Mouse (Mus musculus) urinary bladder, adult 18-20 months (tissue): ENCODE measurements around the gene Tifab.
"Not testable (repeated sequence)": the region's sequence is repeated elsewhere in the genome, so short reads cannot be mapped to it uniquely, and the experiment has no call there.

Experiments used
- DNase-seq, 2 experiments: peaks; one replicate each; pipeline ENCODE4 v3.0.0; 2022; ENCODE audit warnings: low spot score in 2 of 2, mixed read lengths in 2 of 2

Tifab gene

GRCm38 (mm10) chr13:56178416-56179035 is at the start of gene Tifab:
Tifab (minus strand) TSS chr13:56178885.
- no peak for DNase-seq

DNA sequence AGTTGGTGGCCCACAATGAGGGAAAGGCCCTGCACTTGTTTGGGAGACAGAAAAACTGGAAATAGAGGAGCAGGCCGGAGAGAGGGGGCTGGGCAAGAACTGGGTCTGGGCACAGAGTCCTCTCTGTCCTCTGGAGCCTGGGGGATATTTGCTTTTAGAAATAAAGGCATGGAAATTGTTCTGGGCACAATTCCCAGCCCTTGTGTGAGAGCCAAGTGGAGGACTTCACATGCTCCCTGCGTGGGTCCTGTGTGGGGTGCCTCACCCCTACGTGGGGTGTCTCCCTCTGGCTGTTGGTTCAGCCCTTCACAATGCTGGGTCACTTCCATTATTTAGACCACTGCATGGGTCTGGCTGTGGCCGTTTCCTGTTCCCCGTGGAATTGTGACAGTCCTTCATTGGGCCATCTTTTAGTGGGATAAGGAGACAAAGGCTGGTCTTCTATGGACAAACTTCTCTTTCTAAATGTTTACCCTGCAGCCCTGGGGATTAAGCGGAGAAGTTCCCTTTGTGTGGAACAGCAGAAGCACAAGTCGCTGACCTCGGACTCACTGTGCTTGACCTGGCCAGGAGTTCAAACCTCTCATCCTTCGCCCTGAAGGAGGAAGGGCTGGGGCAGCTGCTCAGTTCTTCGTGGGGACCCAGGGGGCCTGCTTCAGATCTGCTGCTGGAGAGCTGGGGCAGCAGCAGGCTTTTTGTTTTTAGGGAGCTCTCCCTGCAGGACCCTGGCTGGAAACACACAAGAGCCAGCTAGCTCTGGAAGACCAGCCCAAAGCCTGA is 47.7 kb upstream of the Tifab start:
- no peak for DNase-seq

DNA sequence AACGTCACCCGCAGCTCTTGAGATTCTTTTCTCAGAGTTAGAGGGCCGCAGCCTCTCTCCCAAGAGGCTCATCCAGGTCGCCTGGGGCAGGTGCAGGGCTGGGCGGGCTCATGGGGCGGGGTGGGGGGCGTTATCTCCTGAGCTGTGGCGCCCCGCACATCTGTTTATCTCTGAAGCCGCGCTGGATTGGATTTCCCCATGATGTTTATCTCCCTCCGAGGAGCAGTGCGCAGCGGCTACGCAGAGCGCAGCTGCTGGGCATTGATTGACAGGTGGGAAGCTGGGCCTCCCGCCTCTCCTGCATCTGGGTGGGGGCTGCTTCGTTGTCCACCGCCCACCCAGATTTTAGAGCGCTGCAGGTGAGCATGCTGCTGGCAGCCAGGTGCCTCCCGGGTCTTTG is 44.9 kb upstream of the Tifab start:
- no peak for DNase-seq

DNA sequence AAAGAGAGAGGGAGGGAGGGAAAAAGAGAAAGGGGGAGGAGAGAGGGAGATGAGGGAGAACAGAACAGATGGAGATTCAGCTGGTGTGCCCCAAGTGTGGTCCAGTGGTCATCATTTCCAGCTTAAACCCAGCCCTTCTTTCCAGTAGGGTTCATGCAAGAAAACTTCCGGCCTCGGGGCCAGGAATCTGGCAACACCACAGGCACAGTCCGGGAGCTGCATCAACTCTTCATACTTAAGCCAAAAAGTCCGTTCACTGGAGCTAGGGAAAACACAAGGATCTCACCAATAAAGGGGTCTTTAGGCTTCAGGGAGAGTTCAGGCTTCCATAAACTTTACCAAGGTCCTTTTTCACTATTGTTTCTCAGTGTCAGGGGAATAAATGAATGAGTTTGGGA is 44.2 kb upstream of the Tifab start:
- no peak for DNase-seq

GRCm38 (mm10) chr13:56221995-56222848 is 43.5 kb upstream of the Tifab start:
- peak in 1 of 2 experiments; percentile 16 for DNase-seq

DNA sequence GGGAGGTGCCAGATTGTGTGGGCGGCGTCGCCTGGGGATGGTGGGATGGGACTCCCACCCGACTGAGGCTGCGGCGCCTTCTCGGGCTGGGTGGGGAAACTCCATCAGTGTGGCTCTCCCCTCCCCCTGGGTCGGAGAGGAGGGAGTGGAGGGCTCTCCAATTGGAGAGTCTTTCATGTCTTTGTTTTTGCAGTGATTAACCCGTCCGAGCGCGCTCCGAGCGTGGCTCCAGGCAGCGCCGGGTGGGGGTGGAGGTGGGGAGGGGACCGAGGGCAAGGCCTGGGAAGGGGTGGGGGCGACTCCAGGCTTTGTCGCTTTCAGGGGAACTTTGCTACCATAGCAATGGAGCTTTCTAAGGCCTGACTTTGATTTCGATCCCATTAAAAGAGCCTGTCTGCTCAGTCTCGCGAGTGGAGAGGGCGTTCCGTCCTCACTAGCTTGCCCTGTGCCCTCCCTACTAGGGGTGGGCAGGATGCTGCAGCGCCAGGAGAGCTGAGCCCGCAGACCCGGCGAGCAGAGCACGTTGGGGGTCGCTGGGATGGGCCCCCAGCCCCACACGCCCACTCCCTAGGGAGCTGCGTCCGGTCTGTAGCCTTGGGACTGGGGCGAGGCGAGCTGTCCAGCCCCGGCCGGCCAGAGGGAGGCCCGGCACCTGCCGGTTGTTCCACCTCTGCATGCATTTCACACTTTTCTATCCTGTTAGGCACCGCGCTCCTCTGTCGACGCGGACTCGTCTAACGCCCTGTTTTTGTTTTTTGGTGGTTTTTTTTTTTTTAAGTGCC is 42.6 kb upstream of the Tifab start:
- DNase-seq: peak in 1 of 2 experiments; percentile 7

GRCm38 (mm10) chr13:56219254-56219653 is 40.6 kb upstream of the Tifab start:
- DNase-seq: no peak

DNA sequence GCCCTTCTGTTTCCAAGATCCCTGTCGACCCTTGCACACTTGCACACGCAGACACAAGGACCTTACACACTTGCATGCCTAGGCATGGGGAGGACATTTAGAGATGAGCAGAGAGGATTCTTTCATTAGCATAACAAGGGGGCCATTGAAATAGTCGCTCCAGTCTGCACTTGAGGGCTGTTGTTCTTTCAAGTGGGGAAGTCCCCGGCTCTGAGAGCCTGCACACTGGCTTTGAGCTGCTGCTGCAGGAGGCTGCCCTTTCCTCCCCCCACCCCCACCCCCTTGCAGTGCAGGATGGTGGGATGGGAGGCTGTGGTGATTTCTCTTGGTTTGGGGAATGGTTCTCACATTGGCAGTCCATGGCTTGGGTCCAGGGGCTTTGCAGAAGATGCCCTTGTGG is 37.4 kb upstream of the Tifab start:
- no peak for DNase-seq

DNA sequence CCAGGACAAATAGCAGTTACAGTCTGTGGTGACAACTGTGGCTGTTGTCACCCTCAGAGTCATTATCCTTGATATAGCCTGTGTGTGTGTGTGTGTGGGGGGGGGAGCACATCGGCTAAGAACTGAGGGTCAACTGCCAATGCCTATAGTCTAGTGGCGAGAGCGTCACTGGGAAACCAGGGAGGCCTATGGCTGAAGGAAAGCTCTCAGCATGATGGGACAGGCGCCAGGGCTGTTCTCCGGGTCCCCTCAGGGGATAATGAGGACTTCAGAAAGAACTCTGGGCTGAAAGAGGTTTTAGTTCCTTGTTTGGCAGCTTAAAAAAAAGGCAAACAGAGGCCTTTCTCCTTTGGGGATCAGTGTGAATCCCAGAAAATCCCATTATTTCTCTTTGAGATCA is 35.9 kb upstream of the Tifab start:
- DNase-seq: no peak

GRCm38 (mm10) chr13:56209067-56209411 is 30.4 kb upstream of the Tifab start:
- no peak for DNase-seq

DNA sequence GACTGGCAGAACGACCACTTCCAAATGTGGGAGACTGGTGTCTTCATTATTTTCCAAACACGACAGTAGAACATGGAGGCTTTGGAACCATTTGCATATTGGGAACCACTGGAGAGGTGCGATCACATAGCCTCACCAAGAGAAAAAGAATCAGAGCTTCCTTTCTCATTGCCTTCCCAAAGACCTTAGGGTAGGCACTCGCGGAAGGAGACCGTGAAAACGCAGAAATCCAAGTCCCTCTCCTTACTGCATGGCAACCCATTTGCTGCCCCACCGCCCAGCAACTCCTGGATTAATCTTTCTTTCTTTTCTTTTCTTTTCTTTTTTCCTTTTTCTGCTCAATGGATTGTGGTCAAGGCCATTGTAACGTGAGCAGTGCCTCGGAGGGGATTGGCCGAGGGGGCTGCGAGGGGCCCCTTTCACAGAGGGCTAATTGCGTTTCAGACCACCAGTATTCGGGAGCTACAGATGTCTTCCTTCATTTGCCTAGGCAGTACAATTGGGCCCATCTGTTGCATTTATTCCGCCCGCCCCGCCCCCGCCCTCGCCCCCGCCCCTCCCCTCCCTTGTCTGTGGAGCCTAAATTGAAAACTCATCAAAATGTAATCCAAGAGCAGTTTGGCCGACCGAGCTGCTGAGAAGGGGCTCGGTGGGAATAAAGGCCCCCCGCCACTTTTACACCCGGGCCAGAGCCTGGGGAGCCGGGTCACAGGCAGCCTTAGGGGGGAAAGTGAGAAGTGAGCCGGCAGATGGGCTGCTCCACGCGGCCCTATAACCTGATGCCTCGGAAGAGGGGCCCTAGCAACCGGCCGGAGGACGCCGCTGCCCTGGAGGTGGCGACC is 29.8 kb upstream of the Tifab start:
- no peak for DNase-seq

DNA sequence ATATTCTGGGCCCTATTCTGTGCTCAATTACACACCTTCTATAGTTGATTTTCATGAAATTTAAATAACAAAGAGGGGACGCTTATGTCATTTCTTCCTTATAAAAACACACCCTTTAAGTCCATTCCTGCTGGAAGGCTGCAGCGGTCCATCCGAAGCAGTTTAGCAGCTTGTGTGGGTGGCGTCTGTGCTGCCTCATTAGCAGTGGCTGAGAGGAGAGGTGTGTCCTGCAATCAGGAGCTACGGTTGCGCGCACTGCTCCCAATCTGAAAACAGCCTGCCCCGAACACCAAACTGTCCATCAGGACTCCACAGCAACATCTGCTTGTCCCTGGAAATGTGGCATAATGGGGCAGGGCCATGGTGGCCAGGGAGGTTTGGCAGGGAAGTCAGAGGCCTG is 20.8 kb upstream of the Tifab start:
- no peak for DNase-seq

DNA sequence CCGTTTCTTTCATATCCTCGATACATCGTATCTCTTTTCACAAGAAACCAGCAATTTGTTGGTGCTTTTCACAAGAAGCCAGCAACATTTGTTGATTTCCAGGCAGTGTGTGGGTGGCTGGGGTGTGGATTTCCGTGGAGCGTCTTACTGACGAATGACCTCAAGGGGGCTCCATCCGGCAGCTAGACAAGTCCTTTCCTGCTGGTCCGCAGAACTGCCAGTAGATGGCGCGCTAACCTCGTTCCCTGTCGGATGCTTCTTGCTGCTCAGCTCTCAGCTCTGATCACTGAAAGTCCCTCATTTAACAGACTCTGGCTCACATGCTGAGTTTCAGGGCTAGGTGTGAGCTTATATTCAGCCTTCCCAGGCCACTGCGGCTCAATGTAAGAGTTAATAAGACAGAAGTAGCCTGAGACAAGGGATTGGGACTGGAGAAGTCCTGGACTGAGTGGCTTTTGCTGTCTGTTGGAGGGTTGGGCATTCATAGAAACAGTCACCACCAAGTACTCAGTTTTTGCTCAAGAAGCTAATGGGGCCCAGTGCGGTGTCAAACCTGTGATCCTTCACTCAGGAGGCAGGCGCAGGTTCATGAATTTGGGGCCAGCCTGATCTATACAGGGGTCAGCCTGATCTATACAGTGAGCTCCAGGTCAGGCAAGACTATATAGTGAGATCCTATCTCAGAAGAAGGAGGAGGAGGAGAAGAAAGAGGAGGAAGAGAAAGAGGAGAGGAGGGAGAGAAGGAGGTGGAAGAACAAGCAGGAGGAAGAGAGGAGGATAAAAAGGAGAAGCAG is 19.0 kb upstream of the Tifab start:
- peak; percentile 52 to 83 for DNase-seq

DNA sequence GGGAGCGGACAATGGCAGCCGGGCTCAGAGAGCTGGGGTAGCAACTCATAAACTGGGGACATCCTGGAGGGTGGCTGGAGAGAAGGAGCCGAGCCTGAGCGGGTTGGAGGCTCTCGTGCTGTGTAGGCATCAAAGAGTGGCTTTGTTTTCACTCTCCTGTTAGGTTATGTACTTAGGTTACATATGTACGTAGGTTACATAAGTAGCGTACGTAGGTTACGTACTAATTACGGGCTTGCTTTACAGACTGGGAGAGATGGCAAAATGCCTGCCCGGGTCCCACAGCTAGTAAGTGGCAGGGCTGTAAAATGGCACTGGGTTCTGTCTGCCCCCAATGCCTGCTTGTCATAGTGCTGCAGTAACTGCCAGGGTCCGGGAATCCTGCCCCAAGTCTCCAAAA is 18.3 kb upstream of the Tifab start:
- no peak for DNase-seq

DNA sequence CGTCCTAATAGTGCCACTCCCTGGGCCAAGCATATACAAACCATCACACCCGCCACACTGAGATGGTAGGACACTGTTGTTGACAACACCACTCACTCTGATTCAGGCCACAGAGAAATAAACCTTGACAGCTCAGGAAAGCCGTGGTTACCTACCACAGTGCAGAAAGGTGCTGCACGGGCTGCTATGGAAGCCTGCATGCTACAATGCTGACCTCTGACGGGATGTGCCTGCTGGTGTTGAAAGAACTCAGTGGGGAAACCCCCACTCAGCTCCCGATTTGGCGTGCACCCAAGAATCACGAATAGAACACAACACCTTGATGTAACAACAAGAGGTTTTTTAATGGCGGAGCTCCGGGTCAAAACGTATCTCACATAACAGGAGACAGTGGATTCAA is 17.1 kb upstream of the Tifab start:
- DNase-seq: not testable (repeated sequence)

- not testable (repeated sequence) for DNase-seq
Observed at GRCm38 (mm10) chr13:56194181-56194580, 15.5 kb upstream of the Tifab start.

GRCm38 (mm10) chr13:56191225-56191624 is 12.5 kb upstream of the Tifab start:
- peak in 1 of 2 experiments; percentile 45 for DNase-seq

GRCm38 (mm10) chr13:56189688-56190087 is 11.0 kb upstream of the Tifab start:
- no peak for DNase-seq

DNA sequence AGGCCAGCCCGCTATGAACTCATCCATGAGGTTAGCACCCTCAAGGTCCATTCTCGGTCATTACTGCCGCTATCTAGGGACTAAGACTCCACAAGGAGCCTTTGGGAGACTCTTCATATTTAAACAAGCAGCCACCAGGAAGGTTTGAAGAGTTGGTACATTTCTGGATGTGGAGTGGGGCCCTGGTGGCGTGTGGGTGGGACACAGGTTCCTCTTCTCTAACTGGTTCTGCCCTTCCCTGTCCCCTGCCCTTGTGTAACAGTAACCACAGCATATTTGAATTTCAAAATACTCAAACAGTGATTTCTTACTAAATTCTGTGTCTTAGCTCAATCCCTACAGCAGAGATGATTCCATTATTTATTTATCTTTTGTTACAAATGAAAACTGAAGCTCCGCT is 5.0 kb upstream of the Tifab start:
- no peak for DNase-seq

DNA sequence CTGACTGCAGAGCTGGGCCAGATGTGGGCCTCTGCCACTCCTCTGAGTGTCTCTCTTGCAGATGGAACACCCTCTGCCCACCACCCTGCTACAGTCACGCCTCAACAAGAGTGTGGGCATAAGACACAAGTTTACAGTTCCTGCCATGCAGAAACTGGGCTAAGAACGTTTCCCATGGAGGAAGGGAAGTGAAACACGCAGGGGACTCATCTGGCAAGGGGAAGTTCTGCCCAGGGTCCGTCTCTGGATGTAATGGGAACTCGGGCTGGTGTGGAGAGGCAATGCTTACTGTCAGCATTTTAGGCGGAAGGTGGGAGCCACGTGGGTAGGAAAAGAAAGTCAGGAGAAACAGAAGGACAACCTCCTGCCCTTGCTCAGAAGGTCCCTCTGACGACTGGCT is 2.7 kb upstream of the Tifab start:
- no peak for DNase-seq
